Mouse (Mus musculus) spleen, embryonic (tissue): ENCODE results near the gene Cope.

ENCODE experiments used
- CTCF ChIA-PET: fragments of 350-600 bp; sonication (Branson Sonifier 250); formaldehyde crosslinking; loops from one replicate; lab custom pipeline; 2022; lab: Charles Lee

Gene Cope

GRCm38 (mm10) chr8:70302901-70303300, 583 bp downstream of the Cope start:
- CTCF ChIA-PET, result interaction anchor here (0.6 kb wide), 1 partner anchor 1509 kb away, joined by 3 read pairs; no protein-coding TSS in a partner anchor

- CTCF ChIA-PET, result no interaction called here
These were observed 7.0 kb downstream of the Cope start for GRCm38 (mm10) chr8:70309311-70309710.

GRCm38 (mm10) chr8:70313399-70313798, 11.1 kb downstream of the Cope start:
- CTCF ChIA-PET, result no interaction called here

- CTCF ChIA-PET, result no interaction called here
These were observed 13.5 kb downstream of the Cope start, which contains the start of gene Cers1 for GRCm38 (mm10) chr8:70315624-70316510. Cers1 (plus strand) TSS chr8:70315775.

- CTCF ChIA-PET, result no interaction called here
These were observed 14.5 kb downstream of the Cope start for GRCm38 (mm10) chr8:70316511-70317504.

- CTCF ChIA-PET, result no interaction called here
These were observed 15.6 kb downstream of the Cope start for GRCm38 (mm10) chr8:70317872-70318271.

- CTCF ChIA-PET, result no interaction called here
These were observed 21.4 kb downstream of the Cope start for GRCm38 (mm10) chr8:70323716-70324115.

GRCm38 (mm10) chr8:70327512-70327911, 25.2 kb downstream of the Cope start:
- CTCF ChIA-PET, result no interaction called here

GRCm38 (mm10) chr8:70329124-70329834, 27.0 kb downstream of the Cope start, which contains the start of gene Gdf1:
Gdf1 (plus strand) TSS chr8:70329817.
- CTCF ChIA-PET, result no interaction called here

- CTCF ChIA-PET, result no interaction called here
These were observed 27.8 kb downstream of the Cope start for GRCm38 (mm10) chr8:70329835-70330740.

GRCm38 (mm10) chr8:70330741-70331364, 28.5 kb downstream of the Cope start:
- CTCF ChIA-PET, result no interaction called here

GRCm38 (mm10) chr8:70331526-70331925, 29.2 kb downstream of the Cope start:
- CTCF ChIA-PET, result no interaction called here

GRCm38 (mm10) chr8:70332070-70332877, 30.0 kb downstream of the Cope start:
- CTCF ChIA-PET, result no interaction called here

GRCm38 (mm10) chr8:70332878-70333202, 30.5 kb downstream of the Cope start:
- CTCF ChIA-PET, result no interaction called here

GRCm38 (mm10) chr8:70338931-70339330, 36.6 kb downstream of the Cope start:
- CTCF ChIA-PET, result no interaction called here

- CTCF ChIA-PET, result interaction anchor here (0.5 kb wide), 1 partner anchor 10 kb away, joined by 5 read pairs; no protein-coding TSS in a partner anchor
These were observed 38.3 kb downstream of the Cope start for GRCm38 (mm10) chr8:70340659-70341058.

GRCm38 (mm10) chr8:70342007-70342406, 39.7 kb downstream of the Cope start:
- CTCF ChIA-PET, result no interaction called here

GRCm38 (mm10) chr8:70343076-70343475, 40.8 kb downstream of the Cope start:
- CTCF ChIA-PET, result no interaction called here

GRCm38 (mm10) chr8:70343696-70344095, 41.4 kb downstream of the Cope start:
- CTCF ChIA-PET, result interaction anchor here (0.5 to 0.6 kb wide), 3 partner anchors 41 to 112 kb away, joined by 3 to 5 read pairs (median 3); no protein-coding TSS in a partner anchor
